Mouse (Mus musculus) CD4-positive helper T cell, adult 2 months (primary cell): Measurements from ENCODE around the gene Pknox2.

ENCODE experiments used
- DNase-seq: peaks from one replicate; pipeline ENCODE4 v3.0.0-alpha.2; 2012; ENCODE audit warnings: low read depth, missing footprints, low spot score

The Pknox2 gene

GRCm38 (mm10) chr9:36883569-36883968, 263.6 kb downstream of the Pknox2 start:
- no peak for DNase-seq

DNA sequence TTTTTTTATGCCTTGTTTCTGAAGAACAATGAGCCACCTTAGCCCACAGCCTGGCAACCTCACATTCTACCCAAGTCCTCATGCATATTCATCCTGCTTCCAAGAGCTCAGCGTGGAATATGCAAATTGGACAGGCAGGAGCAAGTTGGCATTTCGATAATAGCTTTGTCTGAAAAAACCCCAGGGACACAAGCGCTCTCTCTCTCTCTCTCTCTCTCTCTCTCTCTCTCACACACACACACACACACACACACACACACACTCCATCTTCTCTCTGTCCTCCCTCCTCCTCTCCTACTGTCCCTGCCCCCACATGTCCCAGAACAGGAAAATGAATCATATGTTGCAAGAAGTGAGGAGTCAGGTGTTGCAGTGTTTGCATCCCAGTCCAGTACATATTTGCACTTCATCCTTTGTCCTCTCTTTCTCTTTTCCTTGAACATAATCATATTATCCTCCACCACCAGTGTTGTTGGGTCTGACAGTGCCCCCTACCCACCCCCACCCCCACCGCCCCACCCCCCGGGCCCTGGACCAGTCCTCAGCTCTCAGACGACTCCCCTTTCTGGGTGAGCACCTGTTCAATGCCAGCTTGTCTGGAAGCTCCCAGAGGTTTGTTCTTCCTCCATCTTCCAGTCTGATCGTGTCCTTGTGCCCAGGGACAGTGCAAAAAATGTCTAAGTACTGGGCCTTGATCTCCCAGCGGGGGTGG, 265.0 kb downstream of the Pknox2 start:
- no peak for DNase-seq

- DNase-seq = no peak
Measured at GRCm38 (mm10) chr9:36881615-36882014, 265.6 kb downstream of the Pknox2 start.

DNA sequence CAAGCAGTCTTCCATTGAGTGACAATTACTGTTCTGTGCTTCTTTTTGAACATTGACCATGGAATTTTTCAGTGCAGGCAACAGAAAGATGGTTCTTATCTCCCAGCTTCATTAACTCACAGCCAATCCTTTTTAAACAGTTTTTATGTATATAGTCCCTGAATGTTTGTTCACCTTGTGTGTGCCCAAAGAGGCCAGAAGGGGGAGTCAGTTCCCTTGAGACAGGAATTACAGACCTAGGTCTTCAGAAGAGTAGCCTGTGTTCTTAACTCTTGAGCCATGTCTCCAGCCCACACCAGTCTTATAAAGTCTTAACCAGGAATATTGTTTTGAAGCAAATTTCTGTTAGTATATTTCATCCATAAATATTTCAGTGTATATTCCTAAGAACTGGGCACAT, 270.4 kb downstream of the Pknox2 start:
- DNase-seq = no peak

DNA sequence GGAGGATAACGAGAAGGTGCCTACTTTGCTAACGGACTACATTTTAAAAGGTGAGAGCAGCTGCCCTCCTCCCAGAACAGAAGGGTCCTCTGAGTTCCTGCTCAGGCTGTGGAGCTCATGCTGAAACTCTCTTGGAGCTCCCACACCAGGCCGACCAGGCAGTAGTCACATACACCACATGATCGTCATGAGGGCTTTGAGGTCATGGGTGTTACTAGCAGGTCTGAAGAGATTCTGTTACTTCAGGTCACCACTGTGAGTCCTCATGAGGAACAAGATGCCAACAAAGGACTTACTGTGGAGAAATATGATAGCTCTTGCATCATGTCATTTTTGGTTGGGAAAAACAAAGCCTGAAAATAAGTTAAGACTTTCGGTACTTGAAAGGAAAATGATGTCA, 270.9 kb downstream of the Pknox2 start:
- DNase-seq = no peak

DNA sequence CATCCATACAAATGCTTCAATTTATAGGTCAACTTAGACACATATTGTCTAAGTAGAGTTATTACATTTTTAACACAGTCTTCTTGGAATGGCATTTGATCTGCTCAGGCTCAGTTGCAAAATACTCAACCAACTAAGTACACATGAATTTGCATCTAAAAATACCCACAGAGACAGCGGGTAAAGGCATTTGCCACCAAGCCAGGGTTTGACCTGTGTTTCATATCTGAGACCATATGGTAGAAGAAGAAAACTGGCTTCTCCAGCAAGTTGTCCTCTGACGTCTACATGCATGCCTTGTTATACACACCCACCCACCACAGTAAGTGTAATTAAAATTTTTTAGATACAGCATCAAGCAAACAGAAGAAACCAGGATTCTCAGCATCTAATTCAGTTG, 273.4 kb downstream of the Pknox2 start:
- no peak for DNase-seq

GRCm38 (mm10) chr9:36870263-36870662, 276.9 kb downstream of the Pknox2 start:
- no peak for DNase-seq

DNA sequence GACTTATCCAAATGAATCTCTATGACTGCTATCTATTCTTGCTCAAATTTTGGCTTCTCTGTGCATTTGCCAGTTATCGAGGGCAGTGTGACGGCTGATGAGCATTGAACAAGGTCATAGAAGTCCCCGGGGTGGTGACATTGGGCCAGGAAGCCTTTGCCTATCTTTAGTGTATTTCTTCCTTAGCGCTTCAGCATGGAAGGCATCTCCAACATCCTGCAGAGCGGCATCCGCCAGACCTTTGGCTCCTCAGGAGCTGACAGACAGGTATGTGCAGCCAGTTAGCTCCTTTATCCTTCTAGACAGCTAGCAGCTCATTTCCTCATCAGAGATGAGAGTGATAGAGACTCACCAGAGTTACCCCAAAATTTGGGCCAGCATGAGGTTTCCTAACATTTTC, 278.5 kb downstream of the Pknox2 start:
- DNase-seq = no peak

- no peak for DNase-seq
Measured at GRCm38 (mm10) chr9:36864862-36865813, 282.1 kb downstream of the Pknox2 start.

GRCm38 (mm10) chr9:36863694-36864093, 283.5 kb downstream of the Pknox2 start:
- no peak for DNase-seq

DNA sequence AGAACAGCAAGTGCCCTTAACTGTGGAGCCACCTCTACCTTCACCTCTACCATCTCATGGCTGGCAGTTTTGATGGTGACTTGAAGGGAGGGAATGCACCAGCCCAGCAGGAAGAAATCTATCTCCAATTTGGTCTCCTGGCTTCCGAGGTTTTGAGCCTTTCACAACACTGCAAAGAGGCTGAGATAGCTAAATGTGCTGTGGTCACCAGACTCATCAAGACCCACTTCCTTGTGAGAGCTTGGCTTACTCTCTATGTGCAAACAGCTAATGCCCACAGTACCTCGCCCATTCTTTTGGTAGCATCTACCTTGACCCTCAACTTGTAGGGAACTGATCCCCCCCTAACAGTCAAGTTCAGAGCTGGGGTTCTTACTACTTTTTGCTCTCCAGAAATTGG, 284.6 kb downstream of the Pknox2 start:
- no peak for DNase-seq

GRCm38 (mm10) chr9:36858677-36859076, 288.5 kb downstream of the Pknox2 start:
- DNase-seq = no peak

GRCm38 (mm10) chr9:36857476-36858117, 289.6 kb downstream of the Pknox2 start:
- peak; percentile 42 for DNase-seq

DNA sequence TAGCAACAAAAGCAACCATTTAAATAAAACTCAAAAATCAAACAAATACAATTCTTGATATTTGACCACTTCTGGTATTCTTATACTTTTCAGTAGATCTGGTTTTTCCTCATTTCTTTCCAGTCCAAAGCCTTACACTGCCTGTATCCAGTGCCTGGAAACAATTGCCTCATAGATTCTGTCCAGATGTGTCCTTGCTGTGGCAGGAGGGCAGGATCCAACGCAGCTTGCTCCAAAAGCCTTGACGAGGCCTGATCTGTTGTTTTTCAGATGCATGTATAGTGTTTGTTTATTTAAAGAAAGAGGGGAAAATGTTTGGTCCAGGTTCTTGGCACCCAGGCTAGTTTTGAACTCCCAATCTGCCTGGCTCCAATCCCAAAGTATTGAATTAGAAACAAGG, 290.9 kb downstream of the Pknox2 start:
- no peak for DNase-seq

- no peak for DNase-seq
Measured at GRCm38 (mm10) chr9:36852175-36852574, 295.0 kb downstream of the Pknox2 start.

- DNase-seq = no peak
Measured at GRCm38 (mm10) chr9:36850091-36850490, 297.1 kb downstream of the Pknox2 start.

GRCm38 (mm10) chr9:36848661-36849060, 298.5 kb downstream of the Pknox2 start:
- no peak for DNase-seq

DNA sequence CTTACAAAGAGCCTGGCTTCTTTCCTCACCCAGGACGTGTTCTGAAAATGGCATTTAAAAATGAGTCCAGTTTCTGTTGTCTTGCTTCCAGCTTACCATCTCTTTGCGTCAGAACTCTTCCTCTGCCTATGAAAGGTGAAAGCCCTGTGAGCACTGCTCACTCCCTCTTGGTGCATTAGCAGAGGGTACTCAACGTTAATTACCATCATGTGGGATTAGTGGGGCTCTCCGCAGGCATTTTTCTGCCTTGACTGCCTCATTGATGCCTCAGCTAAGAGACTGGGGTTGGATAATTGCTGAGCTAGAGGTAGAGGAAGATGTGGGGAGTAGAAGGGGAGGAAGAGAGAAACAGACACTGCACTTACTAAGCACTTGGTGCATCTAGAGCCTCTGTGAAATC, 300.9 kb downstream of the Pknox2 start:
- no peak for DNase-seq
